Mouse (Mus musculus) ES-Bruce4 (cell line): ENCODE data around the gene AU018091.

Experiments used
- CTCF ChIP-seq: IDR thresholded peaks from one replicate; pipeline ENCODE4 v1.8.1; 2011; ENCODE audit warnings: low read depth, low read length
- EP300 ChIP-seq: IDR thresholded peaks from 2 replicates; pipeline ENCODE4 v1.6.1; 2011; ENCODE audit warnings: low read depth, low read length; ENCODE audit not compliant: insufficient read depth
- POLR2A ChIP-seq: IDR thresholded peaks from one replicate; pipeline ENCODE4 v1.8.1; 2011; ENCODE audit warnings: low read length; ENCODE audit not compliant: insufficient read depth

DNA sequence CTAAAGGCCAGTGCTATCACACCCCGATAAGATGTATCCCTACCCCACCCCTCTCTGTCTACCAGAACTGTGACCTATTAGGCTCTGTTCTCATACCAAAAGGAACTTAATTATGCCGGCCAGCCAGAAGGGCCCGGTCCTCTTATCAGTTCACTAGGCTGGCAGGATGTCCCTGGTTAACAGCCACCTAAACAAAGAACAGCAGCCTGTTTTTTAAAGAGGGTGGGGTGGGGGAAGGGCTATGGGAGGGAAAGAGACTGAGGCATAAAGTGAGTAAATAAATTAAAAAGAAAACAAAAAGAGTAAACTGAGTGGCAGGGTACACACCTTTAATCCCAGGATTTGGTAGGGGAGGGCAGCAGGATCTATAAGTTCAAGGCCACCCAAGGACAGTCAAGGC, 34.9 kb upstream of the AU018091 start:
- TF ChIP-seq POLR2A (no peak), CTCF (no peak), EP300 (peak; percentile 61)
